Mouse (Mus musculus): ENCODE results near the gene Prtg. TPM values are rescaled to one million over a fixed set of nuclear protein-coding genes. Genes with fewer than 3 reads are reported as not detected.

Prtg gene
- polyA plus RNA-seq, 1 experiment from 2014 or later = 0.09 TPM

GRCm38 (mm10) chr9:72944286-72944685 lies 137.6 kb downstream of the Prtg start:
- Histone ChIP-seq H3K4me2 (ENCODE audit: low read depth, low read length) (no peak overlapping the region), H3K4me3 (ENCODE audit: low read depth, low read length) (no peak overlapping the region), H3K9me3 (ENCODE audit: low read length) (peaks cover 4% of the 10 kb centered on the region; the same call in 1 of the 2 replicates), H3K27ac (ENCODE audit: low read depth) (no peak overlapping the region), H3K36me3 (replicated peaks; ENCODE audit: insufficient read depth, low read length) (no peaks in the 10 kb centered on the region), H3K9ac (replicated peaks) (no peak overlapping the region), H3K4me1 (ENCODE audit: insufficient read depth) (no peaks in the 10 kb centered on the region), H3K27me3 (ENCODE audit: insufficient read depth, low read length) (no peaks in the 10 kb centered on the region)
- WGBS (ENCODE audit: insufficient replicate concordance) = 80% methylated on average over 13 of the region's 13 CpGs
- TF ChIP-seq EP300 (IDR thresholded peaks at IDR 0.05; ENCODE audit: low read depth) (no peak), CTCF (IDR thresholded peaks at IDR 0.05; ENCODE audit: low read depth) (no peak)
- ATAC-seq (no peak), DNase-seq (no peak)

GRCm38 (mm10) chr9:72947010-72947409 lies 140.3 kb downstream of the Prtg start:
- Histone ChIP-seq H3K4me2 (ENCODE audit: low read depth, low read length) (no peak overlapping the region), H3K27ac (ENCODE audit: low read depth) (no peak overlapping the region), H3K27me3 (ENCODE audit: insufficient read depth, low read length) (no peaks in the 10 kb centered on the region), H3K4me1 (ENCODE audit: insufficient read depth) (no peaks in the 10 kb centered on the region), H3K4me3 (ENCODE audit: low read depth, low read length) (no peak overlapping the region), H3K36me3 (replicated peaks; ENCODE audit: insufficient read depth, low read length) (no peaks in the 10 kb centered on the region), H3K9ac (replicated peaks) (no peak overlapping the region), H3K9me3 (ENCODE audit: low read length) (peaks cover 4% of the 10 kb centered on the region; the same call in 1 of the 2 replicates)
- no peak for ATAC-seq
- WGBS (ENCODE audit: insufficient replicate concordance) = 75% methylated on average over 1 of the region's 1 CpGs
- TF ChIP-seq EP300 (IDR thresholded peaks at IDR 0.05; ENCODE audit: low read depth) (no peak), CTCF (IDR thresholded peaks at IDR 0.05; ENCODE audit: low read depth) (no peak)
- no peak for DNase-seq

- H3K4me1 ChIP-seq (ENCODE audit: insufficient read depth) = no peaks in the 10 kb centered on the region
- no peak overlapping the region for H3K9ac ChIP-seq (replicated peaks)
- ATAC-seq (no peak), DNase-seq (no peak)
- peaks cover 4% of the 10 kb centered on the region; the same call in 1 of the 2 replicates for H3K9me3 ChIP-seq (ENCODE audit: low read length)
- no peak overlapping the region for H3K4me2 ChIP-seq (ENCODE audit: low read depth, low read length)
- TF ChIP-seq EP300 (IDR thresholded peaks at IDR 0.05; ENCODE audit: low read depth) (no peak), CTCF (IDR thresholded peaks at IDR 0.05; ENCODE audit: low read depth) (no peak)
- no peak overlapping the region for H3K27ac ChIP-seq (ENCODE audit: low read depth)
- no peaks in the 10 kb centered on the region for H3K27me3 ChIP-seq (ENCODE audit: insufficient read depth, low read length)
- no peaks in the 10 kb centered on the region for H3K36me3 ChIP-seq (replicated peaks; ENCODE audit: insufficient read depth, low read length)
- 63% methylated on average over 7 of the region's 7 CpGs for WGBS (ENCODE audit: insufficient replicate concordance)
- H3K4me3 ChIP-seq (ENCODE audit: low read depth, low read length) = no peak overlapping the region
Observed at GRCm38 (mm10) chr9:72949572-72949971, 142.9 kb downstream of the Prtg start.

GRCm38 (mm10) chr9:72954746-72955145 lies 148.1 kb downstream of the Prtg start:
- ATAC-seq = no peak
- WGBS (ENCODE audit: insufficient replicate concordance) = 55% methylated on average over 2 of the region's 2 CpGs

GRCm38 (mm10) chr9:72955546-72955945 lies 148.9 kb downstream of the Prtg start:
- H3K27me3 ChIP-seq (ENCODE audit: insufficient read depth, low read length) = no peaks in the 10 kb centered on the region
- 0 out of 2 replicates have a peak, but pooled peaks have one; percentile 26 for ATAC-seq
- no peak overlapping the region for H3K4me2 ChIP-seq (ENCODE audit: low read depth, low read length)
- H3K9me3 ChIP-seq (ENCODE audit: low read length) = no peaks in the 10 kb centered on the region
- H3K4me1 ChIP-seq (ENCODE audit: insufficient read depth) = peaks cover 4% of the 10 kb centered on the region; the same call in 1 of the 2 replicates
- no peaks in the 10 kb centered on the region for H3K36me3 ChIP-seq (replicated peaks; ENCODE audit: insufficient read depth, low read length)
- H3K9ac ChIP-seq (replicated peaks) = no peak overlapping the region
- no peak overlapping the region for H3K27ac ChIP-seq (ENCODE audit: low read depth)
- WGBS (ENCODE audit: insufficient replicate concordance) = 9% methylated on average over 1 of the region's 1 CpGs
- DNase-seq = peak; percentile 52
- no peak overlapping the region for H3K4me3 ChIP-seq (ENCODE audit: low read depth, low read length)
- peak; percentile 77 for TF ChIP-seq CTCF (IDR thresholded peaks at IDR 0.05; ENCODE audit: low read depth)
- no peak for TF ChIP-seq EP300 (IDR thresholded peaks at IDR 0.05; ENCODE audit: low read depth)

More at GRCm38 (mm10) chr9:72954746-72955145, 148.1 kb downstream of the Prtg start:
- Histone ChIP-seq H3K4me2 (ENCODE audit: low read depth, low read length) (no peak overlapping the region), H3K4me1 (ENCODE audit: insufficient read depth) (peaks cover 4% of the 10 kb centered on the region; the same call in 1 of the 2 replicates), H3K36me3 (replicated peaks; ENCODE audit: insufficient read depth, low read length) (no peaks in the 10 kb centered on the region), H3K9ac (replicated peaks) (no peak overlapping the region), H3K27ac (ENCODE audit: low read depth) (no peak overlapping the region), H3K27me3 (ENCODE audit: insufficient read depth, low read length) (no peaks in the 10 kb centered on the region), H3K9me3 (ENCODE audit: low read length) (no peaks in the 10 kb centered on the region), H3K4me3 (ENCODE audit: low read depth, low read length) (no peak overlapping the region)
- TF ChIP-seq CTCF (IDR thresholded peaks at IDR 0.05; ENCODE audit: low read depth) (peak; percentile 59), EP300 (IDR thresholded peaks at IDR 0.05; ENCODE audit: low read depth) (no peak)
- peak; percentile 46 for DNase-seq

- 3% methylated on average over 43 of the region's 43 CpGs for WGBS (ENCODE audit: insufficient replicate concordance)
- H3K4me2 ChIP-seq (ENCODE audit: low read depth, low read length) = peak within 1 kb of the TSS; percentile 78
- H3K9me3 ChIP-seq (ENCODE audit: low read length) = no peaks in the 10 kb centered on the region
- no peaks in the 10 kb centered on the region for H3K27me3 ChIP-seq (ENCODE audit: insufficient read depth, low read length)
- TF ChIP-seq CTCF (IDR thresholded peaks at IDR 0.05; ENCODE audit: low read depth) (peak; percentile 26), EP300 (IDR thresholded peaks at IDR 0.05; ENCODE audit: low read depth) (no peak)
- H3K4me3 ChIP-seq (ENCODE audit: low read depth, low read length) = peak within 1 kb of the TSS; percentile 59
- peak; percentile 88 for ATAC-seq
- peak within 1 kb of the TSS; percentile 55 for H3K9ac ChIP-seq (replicated peaks)
- DNase-seq = peak; percentile 81
- H3K36me3 ChIP-seq (replicated peaks; ENCODE audit: insufficient read depth, low read length) = no peaks in the 10 kb centered on the region
- peak within 1 kb of the TSS; percentile 25; the same call in 1 of the 2 replicates for H3K27ac ChIP-seq (ENCODE audit: low read depth)
- peaks cover 8% of the 10 kb centered on the region; the same call in 1 of the 2 replicates for H3K4me1 ChIP-seq (ENCODE audit: insufficient read depth)
Observed at GRCm38 (mm10) chr9:72958521-72959450, 152.1 kb downstream of the Prtg start, which contains the start of the genes Dyx1c1 and Gm44503. Dyx1c1 (plus strand) TSS chr9:72958785. Gm44503 (plus strand) TSS chr9:72958852.
